Mouse (Mus musculus) bone marrow macrophage, adult 2 months (primary cell): ENCODE measurements around the gene Gm49369.

Source experiments
- CTCF ChIP-seq: IDR thresholded peaks from 2 replicates; pipeline ENCODE4 v1.5.1; 2012; ENCODE audit warnings: low read depth, mild to moderate bottlenecking, low read length, moderate library complexity
- POLR2A ChIP-seq: IDR thresholded peaks from 2 replicates; pipeline ENCODE4 v1.6.1; 2012; ENCODE audit warnings: mild to moderate bottlenecking, low read depth, low read length, borderline replicate concordance

GRCm38 (mm10) chr7:142418679-142419078 lies 36.2 kb upstream of the Gm49369 start:
- TF ChIP-seq CTCF (0 out of 2 replicates have a peak, but pooled peaks have one; percentile 6), POLR2A (no peak)
